Mouse (Mus musculus) stomach, embryonic 14.5 days (tissue): Measurements from ENCODE around the gene Znhit1. TPM values are rescaled to one million over a fixed set of nuclear protein-coding genes. Genes with fewer than 3 reads are reported as not detected.

ENCODE experiments used
- ATAC-seq: fragments of 200-750 bp; cut with Nextera tagmentation; 2 replicates; pipeline ENCODE4 v1.8.0; 2017; ENCODE audit warnings: low read depth, moderate TSS enrichment; ENCODE audit not compliant: insufficient number of reproducible peaks, insufficient read depth, low FRiP score
- H3K27ac ChIP-seq: fragments of 300-500 bp; sonication (generic); 2 replicates; pipeline ENCODE4 v1.5.1; 2014; ENCODE audit warnings: mild to moderate bottlenecking, low read length, moderate library complexity, mixed read lengths
- H3K27me3 ChIP-seq: fragments of 300-500 bp; sonication (generic); 2 replicates; pipeline ENCODE4 v1.6.1; 2014; ENCODE audit warnings: low read length, control low read depth, mixed read lengths; ENCODE audit not compliant: control insufficient read depth, insufficient read depth
- H3K36me3 ChIP-seq: fragments of 300-500 bp; sonication (generic); 2 replicates; pipeline ENCODE4 v1.6.1; 2014; ENCODE audit warnings: mild to moderate bottlenecking, control low read depth, low read length, moderate library complexity, mixed read lengths; ENCODE audit not compliant: control insufficient read depth, insufficient read depth
- H3K4me1 ChIP-seq: fragments of 300-500 bp; sonication (generic); 2 replicates; pipeline ENCODE4 v1.6.1; 2014; ENCODE audit warnings: low read length, control low read depth, mixed read lengths; ENCODE audit not compliant: control insufficient read depth, insufficient read depth
- H3K4me2 ChIP-seq: fragments of 300-500 bp; sonication (generic); replicated peaks from 2 replicates; pipeline ENCODE4 v1.6.1; 2014; ENCODE audit warnings: low read depth, low read length, control low read depth
- H3K4me3 ChIP-seq: fragments of 300-500 bp; sonication (generic); 2 replicates; pipeline ENCODE4 v1.5.1; 2014; ENCODE audit warnings: low read depth, low read length, control low read depth
- H3K9ac ChIP-seq: fragments of 300-500 bp; sonication (generic); replicated peaks from 2 replicates; pipeline ENCODE4 v1.6.1; 2014; ENCODE audit warnings: low read depth, mild to moderate bottlenecking, control low read depth, low read length, moderate library complexity, mixed read lengths
- H3K9me3 ChIP-seq: fragments of 300-500 bp; sonication (generic); 2 replicates; pipeline ENCODE4 v1.6.1; 2016; ENCODE audit warnings: low read depth, low read length, control low read depth; ENCODE audit not compliant: control insufficient read depth
- WGBS: fragments of 180-500 bp; shearing (Covaris S2); extraction: QIAGEN DNeasy Blood & Tissue Kit; methylation state at CpG from one replicate; pipeline ENCODE4 v1.1.7; 2014; 5-methylcytosine and 5-hydroxymethylcytosine counted together
- polyA plus RNA-seq: library from polyadenylated mRNA; unstranded; fragments of >200 nt; fragmentation: Nextera tagmentation; extraction: Ambion mirVana; gene quantifications from 2 replicates; pipeline ENCODE4 v1.2.1, GENCODE M21; 2014

Znhit1 gene
- polyA plus RNA-seq, 1 experiment from 2014 or later, result 108 TPM

DNA sequence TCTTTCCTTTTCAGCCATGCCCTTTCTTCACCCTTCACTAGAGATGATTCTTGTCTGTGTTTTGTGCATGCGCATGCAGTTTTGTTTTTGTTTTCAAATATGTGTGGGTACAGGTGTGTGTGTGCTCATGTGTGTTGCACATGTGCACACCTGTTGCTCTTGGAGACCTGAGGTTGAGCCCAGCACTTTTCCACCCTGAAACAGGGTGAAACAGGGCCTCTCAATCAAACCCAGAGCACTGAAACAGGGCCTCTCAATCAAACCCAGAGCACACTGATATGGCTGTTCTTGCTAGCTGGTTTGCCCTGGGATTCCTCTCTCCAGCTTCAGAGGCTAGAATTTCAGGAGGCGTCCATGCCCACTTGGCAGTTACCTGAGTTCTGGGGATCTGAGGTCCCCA lies 12.8 kb upstream of the Znhit1 start:
- no peak overlapping the region for H3K4me2 ChIP-seq
- H3K9me3 ChIP-seq, result no peaks in the 10 kb centered on the region
- H3K27me3 ChIP-seq, result no peaks in the 10 kb centered on the region
- 79% methylated on average over 2 of the region's 2 CpGs for WGBS
- 0 out of 2 replicates have a peak, but pooled peaks cover 2% of the 10 kb centered on the region for H3K36me3 ChIP-seq
- ATAC-seq, result no peak
- H3K4me1 ChIP-seq, result peaks cover 2% of the 10 kb centered on the region; the same call in 1 of the 2 replicates
- no peak overlapping the region for H3K27ac ChIP-seq
- no peak overlapping the region for H3K4me3 ChIP-seq
- no peak overlapping the region for H3K9ac ChIP-seq

DNA sequence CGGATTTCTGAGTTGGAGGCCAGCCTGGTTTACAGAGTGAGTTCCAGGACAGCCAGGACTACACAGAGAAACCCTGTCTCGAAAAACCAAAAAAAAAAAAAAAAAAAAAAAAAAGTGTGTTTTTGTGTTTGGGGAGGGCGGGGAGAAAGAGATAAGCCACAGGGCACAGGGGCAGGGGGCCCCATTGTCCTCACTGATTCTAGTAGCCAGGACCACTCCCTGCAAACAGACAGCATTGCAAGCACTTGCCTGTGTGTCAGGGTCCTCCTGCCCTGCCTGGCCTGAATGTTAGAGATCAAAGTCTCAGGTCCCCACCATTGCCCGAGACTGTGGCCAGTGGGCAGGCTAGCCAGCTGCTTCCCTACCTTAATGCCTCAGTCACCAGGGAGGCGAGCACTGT lies 11.6 kb upstream of the Znhit1 start:
- H3K9me3 ChIP-seq, result no peaks in the 10 kb centered on the region
- no peak overlapping the region for H3K4me2 ChIP-seq
- WGBS, result 79% methylated on average over 4 of the region's 5 CpGs
- no peaks in the 10 kb centered on the region for H3K27me3 ChIP-seq
- no peak overlapping the region for H3K27ac ChIP-seq
- no peak overlapping the region for H3K4me3 ChIP-seq
- H3K9ac ChIP-seq, result no peak overlapping the region
- no peak for ATAC-seq
- H3K36me3 ChIP-seq, result peaks cover 10% of the 10 kb centered on the region
- H3K4me1 ChIP-seq, result peaks cover 2% of the 10 kb centered on the region; the same call in 1 of the 2 replicates

DNA sequence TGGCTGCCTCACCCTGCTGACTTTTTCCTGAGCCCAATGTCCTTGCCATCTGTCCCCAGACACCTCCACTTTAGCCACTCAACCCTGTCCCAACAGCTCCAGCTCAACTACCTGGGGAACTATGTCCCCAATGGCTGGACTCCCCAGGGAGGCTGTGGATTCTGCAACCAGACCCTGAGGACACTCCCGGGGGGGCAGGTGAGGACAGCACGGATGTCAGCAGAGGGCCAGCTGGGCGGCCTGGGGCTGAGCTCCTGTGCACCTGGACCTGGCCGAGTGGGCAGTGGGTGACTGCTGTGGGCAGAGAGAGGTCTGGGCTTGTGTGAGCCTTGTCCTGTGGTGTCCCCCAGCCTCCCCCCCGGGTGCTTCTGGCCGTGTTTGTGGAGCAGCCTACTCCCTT lies 2.0 kb upstream of the Znhit1 start:
- Histone ChIP-seq H3K36me3 (peaks cover 33% of the 10 kb centered on the region), H3K27ac (no peak overlapping the region), H3K27me3 (no peaks in the 10 kb centered on the region), H3K4me1 (peaks cover 13% of the 10 kb centered on the region), H3K9ac (no peak overlapping the region), H3K4me2 (no peak overlapping the region), H3K9me3 (no peaks in the 10 kb centered on the region), H3K4me3 (no peak overlapping the region)
- 92% methylated on average over 6 of the region's 6 CpGs for whole genome bisulfite sequencing
- ATAC-seq, result no peak

DNA sequence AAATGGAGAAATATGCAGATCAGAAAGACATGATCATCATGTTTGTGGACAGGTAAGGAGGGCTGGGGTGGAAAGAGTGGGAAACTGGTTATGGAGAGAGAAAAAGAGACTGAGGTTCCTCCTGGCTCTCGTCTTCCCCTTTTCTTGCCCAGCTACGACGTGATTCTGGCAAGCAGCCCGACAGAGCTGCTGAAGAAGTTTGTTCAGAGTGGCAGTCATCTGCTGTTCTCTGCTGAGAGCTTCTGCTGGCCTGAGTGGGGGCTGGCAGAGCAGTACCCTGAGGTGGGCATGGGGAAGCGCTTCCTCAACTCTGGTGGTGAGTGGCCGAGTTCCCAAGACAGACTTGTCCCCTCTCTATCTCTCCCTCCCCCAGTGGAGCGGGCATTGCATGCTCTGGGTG lies 599 bp upstream of the Znhit1 start:
- H3K4me2 ChIP-seq, result peak overlapping the region; percentile 77
- peaks cover 13% of the 10 kb centered on the region for H3K4me1 ChIP-seq
- H3K27me3 ChIP-seq, result no peaks in the 10 kb centered on the region
- peak overlapping the region; percentile 92; the same call in 1 of the 2 replicates for H3K9ac ChIP-seq
- H3K4me3 ChIP-seq, result peak overlapping the region; percentile 96
- H3K9me3 ChIP-seq, result no peaks in the 10 kb centered on the region
- H3K27ac ChIP-seq, result no peak overlapping the region
- ATAC-seq, result no peak
- WGBS, result 45% methylated on average over 7 of the region's 7 CpGs
- peaks cover 25% of the 10 kb centered on the region; the same call in 1 of the 2 replicates for H3K36me3 ChIP-seq

DNA sequence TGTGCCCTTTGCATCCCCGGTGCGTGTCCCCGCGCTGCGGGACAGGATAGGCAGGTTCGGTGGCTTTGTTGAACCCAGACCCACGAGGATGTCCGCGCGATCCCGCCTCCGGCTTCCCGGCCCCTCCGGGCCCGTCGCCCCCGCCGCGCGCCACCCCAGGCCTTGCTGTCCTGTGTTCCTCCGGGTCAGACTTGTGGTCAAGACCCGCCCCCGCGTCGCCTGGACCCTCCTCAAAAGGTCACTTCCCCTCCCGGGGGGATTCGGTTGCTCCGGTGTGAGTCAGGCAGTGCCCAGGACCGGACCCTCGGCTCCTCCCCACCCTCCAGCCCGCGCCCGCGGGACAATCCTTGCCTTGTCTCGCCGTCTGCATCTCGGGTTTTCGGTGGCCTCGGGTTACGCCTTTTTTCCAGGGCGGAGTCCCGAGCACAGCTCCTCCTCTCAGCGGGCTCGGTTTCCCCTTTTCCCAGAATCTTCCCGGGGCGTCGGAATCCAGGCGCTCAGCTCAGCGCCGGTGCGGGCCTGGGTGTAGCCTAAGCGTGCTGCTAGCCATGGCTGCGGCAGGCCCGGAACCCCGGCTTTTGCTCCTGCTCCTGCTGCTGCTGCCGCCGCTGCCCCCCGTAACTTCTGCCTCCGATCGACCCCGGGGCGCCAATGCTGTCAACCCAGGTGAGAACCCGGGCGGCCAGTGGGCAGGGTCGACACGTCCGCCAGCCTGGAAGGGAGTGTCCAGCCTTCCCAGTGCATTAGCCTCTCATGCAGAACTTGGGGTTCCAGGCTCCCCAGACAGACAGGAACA lies 485 bp downstream of the Znhit1 start:
- Histone ChIP-seq H3K36me3 (peaks cover 25% of the 10 kb centered on the region; the same call in 1 of the 2 replicates), H3K27ac (peak overlapping the region; percentile 95), H3K4me3 (peak overlapping the region; percentile 96), H3K9ac (peak overlapping the region; percentile 92), H3K4me1 (peaks cover 13% of the 10 kb centered on the region), H3K4me2 (peak overlapping the region; percentile 77), H3K27me3 (no peaks in the 10 kb centered on the region), H3K9me3 (no peaks in the 10 kb centered on the region)
- WGBS, result under 1% methylated on average over 67 of the region's 67 CpGs
- ATAC-seq, result peak; percentile 73

DNA sequence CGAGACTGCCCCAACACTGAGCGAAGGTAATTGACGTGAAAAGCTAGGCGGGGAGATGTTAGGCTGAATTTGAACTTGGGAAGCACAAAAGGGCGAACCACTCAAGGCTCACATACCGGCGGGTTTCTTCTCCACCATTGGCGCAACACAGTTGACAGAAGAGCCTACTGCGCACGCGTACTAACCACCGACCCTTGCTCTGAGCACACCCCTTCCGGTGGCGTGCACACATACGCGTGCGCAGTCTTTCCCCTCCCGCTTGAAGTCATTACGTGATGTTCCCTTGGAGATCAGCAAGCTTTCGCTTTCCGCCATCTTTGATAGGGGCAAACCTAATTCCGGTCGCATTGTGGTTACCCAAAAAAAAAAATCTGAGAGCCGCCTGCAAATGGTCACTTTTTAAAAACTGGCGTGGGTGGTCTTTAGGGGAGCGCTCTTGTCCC lies 1.1 kb downstream of the Znhit1 start, which contains the start of gene Plod3:
Plod3 (plus strand) TSS at position 325 of the 443 bp plus-strand sequence.
- peak within 1 kb of the TSS; percentile 92 for H3K9ac ChIP-seq
- H3K9me3 ChIP-seq, result no peaks in the 10 kb centered on the region
- under 1% methylated on average over 26 of the region's 26 CpGs for WGBS
- peaks cover 13% of the 10 kb centered on the region for H3K4me1 ChIP-seq
- H3K27ac ChIP-seq, result peak within 1 kb of the TSS; percentile 95
- ATAC-seq, result peak; percentile 91
- H3K4me3 ChIP-seq, result peak within 1 kb of the TSS; percentile 96
- H3K36me3 ChIP-seq, result peaks cover 24% of the 10 kb centered on the region; the same call in 1 of the 2 replicates
- peak within 1 kb of the TSS; percentile 77 for H3K4me2 ChIP-seq
- H3K27me3 ChIP-seq, result no peaks in the 10 kb centered on the region

DNA sequence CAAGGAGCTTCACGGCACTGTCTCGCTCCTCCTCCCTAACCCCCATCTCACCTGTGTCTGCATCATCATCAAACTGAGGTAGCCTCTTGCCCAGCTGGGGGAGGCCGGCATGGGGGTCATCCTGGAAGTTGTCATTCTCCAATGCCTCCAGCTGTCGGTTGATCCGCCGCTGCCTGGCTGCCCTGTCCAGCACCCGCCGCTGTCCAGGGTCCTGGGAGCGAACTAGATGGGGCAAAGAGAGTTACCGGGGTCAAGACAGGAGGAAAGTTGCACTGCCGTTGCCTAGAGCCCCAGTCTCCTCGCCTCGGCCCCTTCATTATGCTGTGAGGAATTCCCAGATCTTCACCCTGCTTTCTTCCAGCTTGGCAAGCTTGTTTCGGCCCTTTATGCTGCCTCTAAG lies 3.0 kb downstream of the Znhit1 start:
- Histone ChIP-seq H3K36me3 (peaks cover 11% of the 10 kb centered on the region), H3K9me3 (no peaks in the 10 kb centered on the region), H3K4me1 (peaks cover 13% of the 10 kb centered on the region), H3K4me2 (no peak overlapping the region), H3K4me3 (no peak overlapping the region), H3K27me3 (no peaks in the 10 kb centered on the region), H3K27ac (no peak overlapping the region), H3K9ac (no peak overlapping the region)
- 53% methylated on average over 14 of the region's 14 CpGs for whole genome bisulfite sequencing
- no peak for ATAC-seq

DNA sequence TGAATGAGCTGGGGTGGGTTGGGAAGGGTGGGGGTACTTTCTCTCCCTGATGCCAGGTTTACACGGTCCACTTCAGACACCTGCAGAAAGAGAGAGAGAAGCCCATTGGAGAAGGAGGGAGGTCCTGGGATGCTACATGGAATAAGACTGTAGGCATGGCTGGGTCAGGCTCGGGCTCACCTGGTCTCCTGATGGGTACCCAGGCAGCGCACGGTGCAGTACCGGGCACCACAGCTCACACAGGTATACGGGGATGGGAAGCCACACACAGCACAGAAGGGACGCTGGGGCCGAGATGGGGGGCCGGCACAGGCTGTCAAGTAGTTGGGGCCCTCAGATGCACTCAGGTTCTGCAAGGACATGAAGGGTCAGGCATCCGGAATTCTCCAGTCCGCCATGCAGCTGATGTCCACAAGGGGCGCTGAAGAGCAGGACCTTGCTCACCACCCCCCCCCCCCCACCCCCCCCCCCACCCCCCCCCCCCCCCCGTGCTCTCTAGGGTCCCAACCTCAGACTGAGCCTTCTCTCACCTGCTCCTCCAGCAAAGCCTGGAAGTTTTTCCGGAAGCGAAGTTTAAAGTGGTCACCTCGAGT lies 5.4 kb downstream of the Znhit1 start:
- H3K9ac ChIP-seq, result no peak overlapping the region
- H3K4me2 ChIP-seq, result no peak overlapping the region
- H3K27ac ChIP-seq, result no peak overlapping the region
- H3K4me1 ChIP-seq, result peaks cover 8% of the 10 kb centered on the region
- no peak overlapping the region for H3K4me3 ChIP-seq
- no peak for ATAC-seq
- peaks cover 10% of the 10 kb centered on the region for H3K36me3 ChIP-seq
- H3K27me3 ChIP-seq, result no peaks in the 10 kb centered on the region
- WGBS, result 50% methylated on average over 15 of the region's 16 CpGs
- no peaks in the 10 kb centered on the region for H3K9me3 ChIP-seq
